Mouse (Mus musculus): ENCODE results near the gene Lypla2.
A peak's percentile ranks its signal among the peaks of the same experiment; 100 is the strongest.

The Lypla2 gene

GRCm38 (mm10) chr4:135919280-135919639 is 53.2 kb downstream of the Lypla2 start:
- no peak for DNase-seq

GRCm38 (mm10) chr4:135918635-135919279 is 53.7 kb downstream of the Lypla2 start:
- DNase-seq, result peak in 1 of 2 experiments; percentile 29
